Mouse (Mus musculus) kidney, postnatal 4 days (tissue): ENCODE measurements at regions not wholly inside any gene's neighbourhood (a gene's known extent, or its start where the extent isn't known, plus 50 kb on each side); places are given as distances from the start of the nearest gene placed in this dataset.

Experiments used
- DNase-seq, 2 experiments: peaks; one replicate each; pipeline ENCODE4 v3.0.0; 2021; ENCODE audit warnings: mixed read lengths in 2 of 2

- no peak for DNase-seq
Measured at GRCm38 (mm10) chr1:52397460-52397859, 103.0 kb downstream of the Nab1 start.

GRCm38 (mm10) chr1:52392933-52393332 is 107.5 kb downstream of the Nab1 start:
- DNase-seq: peak; percentile 10 to 37

- no peak for DNase-seq
Measured at GRCm38 (mm10) chr1:52388836-52389235, 111.6 kb downstream of the Nab1 start.

GRCm38 (mm10) chr1:52388118-52388517 is 112.4 kb downstream of the Nab1 start:
- peak; percentile 46 to 65 for DNase-seq

- peak; percentile 2 to 3 for DNase-seq
Measured at GRCm38 (mm10) chr1:52387062-52387461, 113.4 kb downstream of the Nab1 start.

- no peak for DNase-seq
Measured at GRCm38 (mm10) chr1:52375320-52375719, 125.2 kb downstream of the Nab1 start.

GRCm38 (mm10) chr1:52374666-52375065 is 125.8 kb downstream of the Nab1 start:
- DNase-seq: no peak

GRCm38 (mm10) chr1:52373817-52374216 is 126.7 kb downstream of the Nab1 start:
- DNase-seq: no peak

- no peak for DNase-seq
Measured at GRCm38 (mm10) chr1:52366386-52366785, 133.4 kb upstream of the Gls start.

GRCm38 (mm10) chr1:52363625-52364024 is 130.6 kb upstream of the Gls start:
- DNase-seq: no peak

- no peak for DNase-seq
Measured at GRCm38 (mm10) chr1:52362976-52363375, 129.9 kb upstream of the Gls start.

GRCm38 (mm10) chr1:52354041-52354582 is 121.1 kb upstream of the Gls start:
- peak; percentile 6 to 15 for DNase-seq

GRCm38 (mm10) chr1:52342127-52342526 is 109.1 kb upstream of the Gls start:
- DNase-seq: no peak

GRCm38 (mm10) chr1:52338704-52339103 is 105.7 kb upstream of the Gls start:
- DNase-seq: no peak

- DNase-seq: no peak
Measured at GRCm38 (mm10) chr1:52338243-52338642, 105.2 kb upstream of the Gls start.

- no peak for DNase-seq
Measured at GRCm38 (mm10) chr1:52336696-52337095, 103.7 kb upstream of the Gls start.

GRCm38 (mm10) chr1:52332013-52332412 is 99.0 kb upstream of the Gls start:
- DNase-seq: no peak

- peak; percentile 6 to 11 for DNase-seq
Measured at GRCm38 (mm10) chr1:52331442-52331841, 98.4 kb upstream of the Gls start.

- DNase-seq: no peak
Measured at GRCm38 (mm10) chr1:52330496-52330895, 97.5 kb upstream of the Gls start.

GRCm38 (mm10) chr1:52328507-52328906 is 95.5 kb upstream of the Gls start:
- no peak for DNase-seq

GRCm38 (mm10) chr1:52324356-52324755 is 91.3 kb upstream of the Gls start:
- no peak for DNase-seq

- no peak for DNase-seq
Measured at GRCm38 (mm10) chr1:52312076-52312633, 79.1 kb upstream of the Gls start.

- DNase-seq: peak; percentile 51 to 64
Measured at GRCm38 (mm10) chr1:52306892-52307291, 73.9 kb upstream of the Gls start.

GRCm38 (mm10) chr1:52305679-52306632 is 72.9 kb upstream of the Gls start:
- DNase-seq: no peak
